Mouse (Mus musculus) frontal cortex, postnatal 36 days (tissue): Measurements from ENCODE around the gene Sema6c.
A peak's percentile ranks its signal among the peaks of the same experiment; 100 is the strongest.
"Not testable (repeated sequence)": the region's sequence is repeated elsewhere in the genome, so short reads cannot be mapped to it uniquely, and the experiment has no call there.

Experiments
- DNase-seq, 2 experiments: peaks; one replicate each; pipeline ENCODE4 v3.0.0; 2022; ENCODE audit warnings: low spot score in 2 of 2

Gene Sema6c

DNA sequence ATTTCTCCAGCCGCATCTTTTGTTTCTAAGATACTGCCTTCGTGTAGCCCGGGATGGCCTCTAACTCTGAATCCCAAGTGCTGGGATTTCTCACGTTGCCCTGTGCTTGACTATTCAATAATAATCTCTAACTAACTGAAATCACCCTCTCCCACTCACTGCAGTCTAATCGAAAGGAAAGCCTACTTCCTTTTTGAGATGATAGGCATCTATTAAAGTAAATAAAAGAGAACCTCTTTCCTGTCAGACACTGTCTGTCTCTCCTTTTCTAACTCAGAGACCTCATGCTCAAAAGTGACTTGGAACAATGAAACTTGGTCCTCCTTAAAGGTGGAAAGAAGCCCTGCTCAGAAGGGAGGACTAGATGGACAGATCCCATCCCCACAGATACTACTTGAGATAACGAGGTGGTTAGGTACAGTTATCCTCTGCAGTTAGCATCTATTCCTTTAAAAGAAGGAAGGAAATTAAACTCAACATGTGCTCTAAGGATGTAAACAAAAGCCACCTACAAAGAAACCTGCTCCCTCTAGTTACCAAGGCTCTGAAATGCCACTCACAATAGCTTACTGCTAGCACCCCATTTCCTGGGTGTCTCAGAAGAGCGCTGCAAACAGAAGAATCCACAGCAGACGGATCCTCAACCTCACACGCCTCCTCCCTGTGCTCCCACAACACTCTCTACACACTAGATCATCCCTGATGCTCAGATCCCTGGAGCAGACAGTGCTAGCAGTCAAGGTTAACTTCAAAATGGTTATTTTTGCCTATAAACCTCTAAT lies 24.7 kb downstream of the Sema6c start:
- DNase-seq, result peak in 1 of 2 experiments; percentile 16

DNA sequence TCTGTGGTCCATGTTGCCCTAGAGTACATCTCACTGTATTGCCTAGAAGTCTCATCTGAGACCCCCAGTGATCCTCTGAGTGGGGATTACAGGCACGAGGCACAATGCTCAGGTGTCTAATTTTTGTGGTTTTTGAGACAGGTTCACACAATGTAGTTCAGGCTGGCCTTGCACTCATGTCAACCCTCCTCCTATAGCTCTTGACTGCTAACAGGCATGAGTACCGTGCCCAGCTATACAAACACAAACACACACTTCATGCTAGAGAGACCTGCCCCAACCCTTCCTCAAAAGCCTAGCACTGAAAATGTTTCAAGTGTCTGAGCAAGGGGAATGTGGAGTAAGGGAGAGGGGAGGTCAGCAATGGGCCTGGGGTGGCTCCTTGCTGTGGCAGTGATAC lies 25.8 kb downstream of the Sema6c start:
- no peak for DNase-seq

DNA sequence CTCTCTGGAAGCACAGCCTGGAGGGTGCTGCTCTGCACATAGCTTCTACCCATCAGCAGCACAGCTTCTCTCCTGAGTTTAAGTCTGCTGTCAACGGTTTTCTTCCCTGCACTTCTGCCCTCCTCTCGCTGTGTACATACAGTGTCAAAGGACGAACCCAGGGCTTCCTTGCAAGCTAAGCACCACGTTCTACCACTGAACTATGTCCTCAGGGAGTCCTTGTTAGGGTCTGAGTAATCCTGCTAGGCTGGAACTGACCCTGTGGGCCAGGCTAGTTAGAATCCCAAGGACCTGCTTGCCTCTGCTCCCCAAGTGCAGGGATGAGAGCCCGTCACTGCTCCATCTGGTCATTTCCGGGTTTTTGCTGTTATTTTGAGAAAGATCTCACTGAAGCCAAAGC lies 26.6 kb downstream of the Sema6c start:
- no peak for DNase-seq

DNA sequence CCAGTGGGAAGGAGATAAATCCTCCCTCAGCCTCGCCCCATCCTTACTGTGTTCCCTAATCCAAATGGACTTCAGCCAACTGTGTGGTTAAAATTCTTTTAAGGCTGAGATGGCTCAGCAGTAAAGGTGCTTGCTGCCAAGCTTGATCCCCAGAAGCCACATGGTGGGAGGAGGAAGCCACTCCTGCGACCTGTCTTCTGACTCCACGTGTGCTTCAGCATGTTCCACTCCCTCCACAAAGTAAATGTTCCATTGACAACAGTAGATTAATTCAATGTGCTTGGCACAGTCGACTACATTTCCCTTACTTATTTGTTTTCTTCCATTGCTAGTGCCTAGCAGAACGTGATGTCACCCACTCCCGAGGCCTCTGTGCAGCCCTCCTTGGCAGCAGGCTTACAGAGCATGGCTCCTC lies 34.5 kb downstream of the Sema6c start:
- DNase-seq, result no peak

DNA sequence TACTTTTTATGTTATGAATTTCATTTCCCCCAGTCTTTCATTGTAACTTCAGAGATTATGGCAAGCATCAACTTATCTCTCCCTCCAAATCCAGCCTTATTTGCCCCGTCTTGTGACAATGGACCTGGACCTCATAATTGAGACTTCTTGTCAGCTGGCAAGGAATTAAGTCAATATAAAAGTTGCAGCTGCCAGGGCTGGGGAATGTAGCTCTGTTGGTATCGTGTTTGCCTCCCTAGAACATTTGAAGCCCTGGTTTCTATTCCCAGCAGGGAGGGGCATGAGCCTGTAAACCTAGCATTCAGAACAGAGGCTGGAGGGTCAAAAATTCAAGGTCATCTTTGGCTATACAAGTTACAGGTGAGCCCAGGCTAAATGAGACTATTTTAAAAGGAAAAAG lies 35.5 kb downstream of the Sema6c start:
- no peak for DNase-seq

DNA sequence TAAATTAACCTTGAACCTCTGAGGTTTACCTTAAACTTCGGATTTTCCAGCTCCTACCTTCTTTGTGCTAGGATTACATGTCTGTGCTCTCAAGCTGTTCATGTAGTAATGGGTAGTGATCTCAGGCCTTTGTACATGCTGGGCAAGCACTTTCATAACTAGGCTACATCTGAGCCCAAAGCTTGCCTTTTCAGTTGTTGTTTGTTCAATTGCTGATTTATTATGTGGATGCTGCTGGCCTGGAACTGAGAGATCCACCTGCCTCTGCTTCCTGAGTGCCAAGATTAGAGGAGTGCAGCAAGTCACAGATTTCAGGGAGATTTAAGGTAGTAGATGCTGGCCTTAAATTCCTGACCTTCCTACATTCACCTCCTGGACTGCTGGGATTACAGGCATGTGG lies 38.8 kb downstream of the Sema6c start:
- no peak for DNase-seq

DNA sequence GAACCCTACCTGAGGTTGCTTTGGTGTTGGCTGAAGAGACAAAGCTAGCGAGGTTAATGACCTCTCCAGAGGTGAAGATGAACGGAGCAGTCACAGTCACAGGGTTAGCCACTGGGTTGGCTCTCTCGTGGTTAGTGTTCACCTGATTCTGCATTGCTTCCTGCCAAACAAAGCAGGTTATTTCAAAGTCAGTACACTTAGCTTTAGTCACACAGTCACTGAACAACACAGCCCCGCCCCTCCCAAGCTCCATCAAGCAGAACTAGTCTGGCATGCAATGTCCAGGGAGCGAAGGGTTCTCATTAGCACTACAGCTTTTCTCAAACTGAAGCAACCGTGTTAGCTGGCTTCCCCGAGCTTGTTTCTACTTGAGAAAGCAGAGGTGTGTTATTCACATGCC lies 39.9 kb downstream of the Sema6c start:
- DNase-seq, result no peak

DNA sequence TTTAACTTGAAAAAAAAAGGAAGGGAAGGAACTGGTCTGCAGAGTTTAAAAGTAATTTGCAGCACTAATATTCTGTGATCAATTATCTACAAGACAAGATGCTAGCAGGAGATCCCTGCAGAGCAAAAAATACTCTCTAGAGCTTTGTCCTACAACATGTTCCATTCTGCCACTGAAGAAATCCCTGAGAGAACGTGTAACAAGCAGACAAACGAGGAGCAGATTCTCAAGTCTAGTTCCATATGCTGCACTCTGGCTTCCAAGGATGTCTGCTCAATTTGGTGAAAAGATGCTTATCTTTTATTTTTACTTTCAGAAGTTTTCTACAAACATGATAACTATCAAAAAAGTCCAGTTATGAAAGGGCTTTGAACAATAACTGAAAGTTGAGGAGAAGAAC lies 40.3 kb downstream of the Sema6c start:
- DNase-seq, result no peak

DNA sequence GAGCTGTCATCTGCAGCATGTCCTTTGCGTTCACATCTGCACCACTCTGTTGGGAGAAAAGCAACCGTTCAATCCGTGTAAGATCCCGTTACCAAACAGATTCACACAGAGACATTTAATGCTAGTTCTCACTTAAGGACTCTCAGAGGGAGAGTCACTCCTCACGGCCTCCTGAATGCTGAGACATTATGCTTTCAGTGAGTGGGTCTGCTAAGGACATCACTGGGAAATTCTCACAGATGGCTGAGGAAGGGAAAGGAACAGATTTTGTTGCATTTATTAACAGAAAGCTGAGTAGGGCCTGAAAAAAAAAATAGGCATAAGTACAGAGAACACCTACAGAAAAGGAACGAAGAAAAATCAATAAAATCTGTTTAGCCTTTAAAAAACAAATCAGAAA lies 43.6 kb downstream of the Sema6c start:
- peak in 1 of 2 experiments; percentile 48 for DNase-seq

DNA sequence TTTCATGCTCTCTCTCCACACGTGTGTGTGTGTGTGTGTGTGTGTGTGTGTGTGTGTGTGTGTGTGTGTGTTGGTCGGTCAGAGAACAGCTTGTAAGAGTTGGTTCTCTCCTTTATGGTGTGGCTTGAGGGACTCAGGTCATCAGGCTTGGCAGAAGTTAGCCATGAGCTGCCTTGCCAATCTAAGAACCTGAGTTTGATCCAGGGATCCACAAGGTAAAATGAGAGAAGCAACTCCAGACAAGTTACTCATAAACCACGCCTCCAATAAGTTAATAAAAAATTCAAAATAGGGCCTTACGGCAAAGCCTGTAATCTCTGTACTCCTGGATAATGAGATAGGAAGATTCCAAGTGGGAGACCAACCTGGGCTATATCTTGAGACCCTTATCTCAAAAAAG lies 48.0 kb downstream of the Sema6c start:
- DNase-seq, result no peak

DNA sequence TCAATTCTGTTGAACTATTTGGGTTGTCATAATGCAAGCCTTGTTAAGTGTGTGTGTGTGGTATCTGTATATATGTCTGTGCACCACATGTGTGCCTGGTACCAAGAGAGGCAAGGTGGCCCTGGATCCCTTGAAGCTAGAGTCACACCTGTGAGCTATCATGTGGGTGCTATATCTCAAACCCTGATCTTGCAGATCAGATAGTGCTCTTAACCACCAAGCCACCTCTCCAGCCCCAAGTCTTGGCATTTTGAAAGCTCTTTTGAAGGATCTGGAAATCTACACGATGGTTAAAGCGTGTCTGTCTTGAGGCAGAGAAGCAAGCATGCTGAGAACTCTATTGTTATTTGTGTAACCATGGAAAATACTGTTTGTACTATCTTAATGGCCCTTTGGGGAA lies 50.3 kb downstream of the Sema6c start:
- DNase-seq, result no peak

DNA sequence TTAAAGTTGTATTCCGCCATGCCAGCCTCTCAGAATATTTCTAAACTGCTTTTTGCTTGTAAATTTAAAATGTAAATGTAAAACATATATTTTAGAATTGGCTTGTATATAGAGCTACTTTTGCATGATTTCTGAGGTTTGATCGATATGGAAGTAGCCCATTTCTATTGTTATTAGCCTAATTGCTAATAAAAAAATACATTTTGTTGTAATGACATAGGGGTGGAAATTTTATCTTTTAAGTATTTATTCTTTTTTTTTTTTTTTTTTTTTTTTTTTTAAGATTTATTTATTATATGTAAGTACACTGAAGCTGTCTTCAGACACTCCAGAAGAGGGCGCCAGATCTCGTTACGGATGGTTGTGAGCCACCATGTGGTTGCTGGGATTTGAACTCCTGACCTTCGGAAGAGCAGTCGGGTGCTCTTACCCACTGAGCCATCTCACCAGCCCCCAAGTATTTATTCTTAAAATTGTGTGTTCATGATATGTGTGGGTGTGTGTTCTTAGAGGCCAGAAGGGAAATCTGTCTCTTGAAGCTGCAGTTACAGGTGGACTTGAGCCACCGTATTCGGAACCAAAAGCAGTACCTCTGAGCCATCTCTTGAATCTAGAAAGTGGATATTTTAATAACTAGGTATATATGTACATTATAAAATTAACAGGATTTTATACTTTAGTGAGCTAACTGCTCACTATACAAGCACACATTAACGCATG lies 52.8 kb downstream of the Sema6c start:
- not testable (repeated sequence) for DNase-seq

DNA sequence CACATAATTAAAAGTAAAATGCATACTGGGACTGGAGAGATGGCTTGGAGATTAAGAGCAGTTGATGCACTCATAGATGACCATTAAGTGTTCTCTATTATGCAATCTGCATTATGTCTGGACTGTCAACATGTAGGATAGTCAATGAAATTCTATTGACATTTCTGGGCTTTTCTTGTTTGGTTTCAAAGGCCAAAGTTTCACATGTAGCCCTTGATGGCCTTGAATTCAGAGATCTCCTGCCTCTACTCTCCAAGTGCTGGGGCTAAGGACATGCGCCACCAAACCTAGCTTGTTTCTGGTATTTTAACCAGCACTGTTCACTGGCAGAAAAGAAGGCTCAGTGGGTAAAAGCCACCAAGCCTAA lies 53.3 kb downstream of the Sema6c start:
- no peak for DNase-seq

DNA sequence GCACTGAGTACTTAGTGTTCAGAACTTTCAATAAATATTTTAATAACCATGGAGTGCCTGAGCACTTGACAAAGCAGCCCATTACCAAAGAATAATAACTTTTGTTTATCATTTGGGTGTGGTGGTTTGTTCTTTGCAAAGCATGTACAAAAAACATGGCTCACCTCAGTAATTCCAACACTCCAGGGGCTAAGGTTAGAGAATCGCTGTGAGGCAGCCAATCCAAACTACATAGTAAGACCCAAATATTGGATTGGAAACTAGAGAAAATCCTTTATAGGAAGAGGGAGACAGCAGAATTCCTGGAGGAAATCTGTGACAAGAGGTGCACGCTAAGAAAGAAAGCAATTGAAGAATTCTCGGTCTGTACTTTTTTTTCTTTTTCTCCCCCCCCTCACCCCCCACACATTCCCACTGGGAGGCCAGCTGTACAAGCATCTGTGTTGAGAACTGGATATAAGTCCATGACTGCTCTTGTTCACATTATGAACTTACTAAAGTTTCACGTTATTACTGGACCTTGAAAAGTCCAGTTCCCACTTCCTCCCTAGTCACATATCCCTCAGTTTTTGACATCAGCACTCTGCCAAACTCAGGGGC lies 56.5 kb downstream of the Sema6c start:
- DNase-seq, result no peak

DNA sequence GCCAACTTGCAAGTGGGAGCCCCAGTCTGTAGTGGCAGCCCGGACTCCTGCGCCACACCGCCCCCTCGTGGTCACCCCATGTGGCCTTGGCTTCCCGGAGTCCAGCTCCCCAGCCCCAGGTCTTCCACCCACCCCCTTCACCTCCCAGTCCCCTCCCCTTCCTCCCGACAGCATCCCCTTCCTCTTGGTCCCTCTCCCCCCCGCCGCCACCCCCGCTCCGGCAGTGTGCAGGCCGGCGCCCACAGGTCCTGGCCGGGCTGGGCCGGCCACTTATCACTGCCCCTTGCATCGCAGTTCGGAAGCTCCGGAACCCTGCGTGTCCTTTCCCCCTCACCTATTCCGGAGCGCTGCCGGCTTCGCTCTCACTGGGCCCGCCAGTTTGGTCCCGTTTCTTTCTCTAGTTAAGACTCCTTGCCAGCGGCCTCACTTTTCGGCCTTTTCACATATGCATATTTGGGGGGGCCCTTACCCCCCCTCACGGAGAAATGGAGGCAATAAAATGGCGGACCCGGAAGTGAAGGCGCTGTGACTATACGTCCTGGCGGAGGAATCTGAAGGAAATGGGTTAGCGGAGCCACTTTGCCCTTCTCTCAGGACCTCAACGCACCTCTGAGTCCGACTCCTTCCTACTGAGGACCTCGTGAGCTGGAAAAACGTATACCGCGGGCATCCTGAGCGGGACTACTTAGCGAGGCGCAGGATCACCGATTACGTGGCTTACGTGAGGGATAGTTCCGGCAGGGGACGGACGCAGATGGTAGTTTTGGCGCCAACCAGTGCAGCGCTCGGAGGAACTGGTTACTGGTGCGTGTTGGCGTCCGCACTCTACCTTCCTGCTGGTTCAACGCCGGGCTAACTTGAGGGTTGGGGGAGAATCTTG lies 57.2 kb downstream of the Sema6c start, which contains the start of gene Gabpb2:
Gene Gabpb2, minus strand, starts transcription at position 662 of the 880 bp plus-strand sequence.
- DNase-seq, result peak; percentile 86 to 89

DNA sequence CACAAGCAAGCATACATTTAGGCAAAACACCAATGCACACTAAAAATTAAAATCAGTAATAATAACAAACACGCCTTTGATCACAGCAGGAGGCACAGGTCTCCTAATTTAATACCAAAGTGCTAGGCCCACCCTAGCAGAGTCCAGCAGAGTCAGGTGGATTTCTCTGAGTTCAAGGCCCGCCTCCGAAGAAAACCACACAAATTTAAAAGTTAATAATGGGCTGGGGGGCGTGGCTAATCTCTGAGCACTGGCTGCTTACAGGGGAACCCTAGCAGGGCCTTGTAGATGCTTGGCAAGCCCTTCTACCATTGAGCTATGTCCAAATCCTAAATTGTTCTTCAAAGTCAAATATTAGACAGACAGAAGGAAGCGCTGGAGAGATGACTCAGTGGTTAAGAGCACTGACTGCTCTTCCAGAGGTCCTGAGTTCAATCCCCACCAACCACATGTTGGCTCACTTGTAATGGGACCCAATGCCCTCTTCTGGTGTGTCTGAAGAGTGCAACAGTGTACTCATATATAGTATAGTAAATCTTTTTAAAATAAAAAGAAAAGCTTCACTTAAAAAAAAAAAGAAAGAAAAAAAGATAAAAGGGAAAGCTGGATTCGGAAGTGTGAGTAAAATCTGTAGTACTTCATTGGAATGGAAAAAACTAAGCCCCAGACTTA lies 58.3 kb downstream of the Sema6c start:
- DNase-seq, result no peak

DNA sequence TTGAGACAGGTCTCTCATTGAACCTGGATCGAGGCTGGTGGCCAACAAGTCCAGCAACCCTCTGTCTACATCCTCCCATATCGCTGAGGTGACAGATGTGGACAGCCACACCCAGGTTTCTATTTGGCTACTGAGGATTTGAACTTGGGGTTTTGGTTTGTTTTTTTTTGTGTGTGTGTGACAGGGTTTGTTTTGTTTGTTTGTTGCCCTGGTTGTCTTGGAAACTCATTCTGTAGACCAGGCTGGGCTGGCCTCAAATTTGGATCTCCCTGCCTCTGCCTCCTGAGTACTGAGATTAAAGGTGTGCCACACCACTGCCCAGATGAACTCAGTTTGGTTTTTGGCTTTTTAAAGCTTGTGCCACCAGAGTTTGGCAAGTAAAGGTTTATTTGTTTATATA lies 62.8 kb downstream of the Sema6c start:
- DNase-seq, result no peak
